Mouse (Mus musculus) hindlimb bud, embryonic 11.5 days (tissue): ENCODE measurements around the gene Magea5.
"Not testable (repeated sequence)": the region's sequence is repeated elsewhere in the genome, so short reads cannot be mapped to it uniquely, and the experiment has no call there.

ENCODE experiments used
- DNase-seq: peaks from one replicate; pipeline ENCODE4 v3.0.0-alpha.2; 2012; ENCODE audit warnings: low read depth, low spot score; ENCODE audit errors: extremely low spot score

Magea5 gene

GRCm38 (mm10) chrX:155063045-155063444, at the start of gene Magea5:
Gene Magea5, minus strand, starts transcription at chrX:155063145.
- DNase-seq, result not testable (repeated sequence)

- DNase-seq, result no peak
Measured at GRCm38 (mm10) chrX:155098024-155098423, 35.1 kb upstream of the Magea5 start.

GRCm38 (mm10) chrX:155093566-155093965, 30.6 kb upstream of the Magea5 start, which contains the start of gene Magea2:
Gene Magea2, minus strand, starts transcription at chrX:155093666.
- not testable (repeated sequence) for DNase-seq

GRCm38 (mm10) chrX:155089693-155090092, 26.7 kb upstream of the Magea5 start, which contains the start of gene Magea1:
Gene Magea1, minus strand, starts transcription at chrX:155089793.
- not testable (repeated sequence) for DNase-seq
